Mouse (Mus musculus): Measurements from ENCODE around the gene Zfp652.

DNA sequence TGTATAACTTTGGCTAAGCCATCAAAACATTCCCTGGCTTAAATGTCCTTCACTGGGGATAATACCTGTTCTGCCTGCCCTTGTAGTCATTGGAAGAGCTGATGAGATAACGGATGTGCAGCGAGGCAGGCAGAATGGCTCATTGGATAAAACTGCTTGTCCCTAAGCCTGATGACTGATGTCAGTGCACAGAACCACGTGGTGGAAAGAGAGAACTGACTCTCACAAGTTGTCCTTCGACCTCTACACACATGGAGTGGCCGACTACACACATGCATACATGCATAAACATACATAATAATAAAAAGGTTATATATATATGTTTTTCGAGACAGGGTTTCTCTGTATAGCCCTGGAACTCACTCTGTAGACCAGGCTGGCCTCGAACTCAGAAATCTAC lies 2.0 kb upstream of the Zfp652 start:
- TF ChIP-seq POLR2A (IDR thresholded peaks at IDR 0.05; ENCODE audit: low read depth, low read length) (no peak), PAX5 (IDR thresholded peaks at IDR 0.05; ENCODE audit: low read length) (no peak), RAD21 (IDR thresholded peaks at IDR 0.05; ENCODE audit: low read depth, low read length) (no peak), MAX (IDR thresholded peaks at IDR 0.05; ENCODE audit: low read length) (no peak), ZNF384 (IDR thresholded peaks at IDR 0.05; ENCODE audit: low read depth, low read length) (no peak), ZC3H11A (IDR thresholded peaks at IDR 0.05; ENCODE audit: low read depth, low read length) (no peak), EP300 (IDR thresholded peaks at IDR 0.05; ENCODE audit: low read length) (no peak), CTCF (conservative IDR thresholded peaks at IDR 0.05 in 1 of 2, IDR thresholded peaks at IDR 0.05 in 1 of 2; ENCODE audit: low read depth in 2 of 2, low read length in 2 of 2) (no peak), NELFE (IDR thresholded peaks at IDR 0.05; ENCODE audit: low read depth, low read length) (no peak)

Data from CH12.LX (cell line).